Mouse (Mus musculus) spleen, adult 2 months (tissue): Measurements from ENCODE around the gene Pank2.

Experiments
- CTCF ChIP-seq: fragments of 200-500 bp; IDR thresholded peaks from 2 replicates; pipeline ENCODE4 v1.5.1; 2011; ENCODE audit warnings: mild to moderate bottlenecking, inconsistent platforms; ENCODE audit not compliant: insufficient read depth, insufficient read length, insufficient replicate concordance; ENCODE audit errors: extremely low read depth
- POLR2A ChIP-seq: fragments of 200-500 bp; IDR thresholded peaks from 2 replicates; pipeline ENCODE4 v1.6.1; 2011; ENCODE audit warnings: low read depth, low read length, inconsistent platforms

GRCm38 (mm10) chr2:131222562-131222961, 39.7 kb upstream of the Pank2 start:
- TF ChIP-seq POLR2A: no peak
- no peak for TF ChIP-seq CTCF
